ENCODE assay signal across 19 mouse cellular contexts in the genomic region with DNA sequence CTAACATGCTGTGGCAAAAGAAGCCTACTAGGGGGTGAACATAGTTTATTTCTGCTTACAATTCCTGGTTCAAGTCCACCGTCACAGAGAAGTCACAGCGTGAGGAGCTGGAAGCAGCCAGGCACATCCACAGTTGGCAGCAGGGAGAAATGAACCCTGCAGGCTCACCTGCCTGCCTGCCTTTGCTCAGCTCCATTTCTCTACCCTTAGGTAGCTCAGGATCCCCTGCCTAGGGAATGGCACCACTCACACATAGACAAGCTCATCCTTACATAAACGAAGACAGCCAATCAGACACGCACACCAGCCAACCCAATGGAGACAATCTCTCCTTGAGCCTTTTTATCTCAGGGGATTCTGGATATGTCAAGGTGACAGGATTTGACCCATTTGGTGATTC.
"Had no signal": no experiment of that assay in that cellular context is flagged by ENCODE, and none has a peak within 500 bp of the region (broad histone marks: within the 10 kb centered on the region; RNA-seq: fewer than 3 reads in every experiment).

No protein-coding gene starts in this region.

- H3K4me2 ChIP-seq: limb, embryonic 12.5 days; limb, embryonic 15.5 days; midbrain, embryonic 11.5 days; stomach, embryonic 15.5 days had no signal

- H3K27ac ChIP-seq: limb, embryonic 12.5 days; limb, embryonic 15.5 days; liver, embryonic 14.5 days; macrophage; stomach, embryonic 15.5 days had no signal

- H3K9ac ChIP-seq: limb, embryonic 12.5 days; limb, embryonic 15.5 days; liver, embryonic 14.5 days; stomach, embryonic 15.5 days had no signal

- H3K9me3 ChIP-seq: limb, embryonic 12.5 days; limb, embryonic 15.5 days; stomach, embryonic 15.5 days had no signal

- DNase-seq: kidney, adult 18-20 months; kidney, postnatal 14 days; kidney, postnatal 4 days; layer of hippocampus, adult 9-11 months; layer of hippocampus, postnatal 36 days; left cerebral cortex, postnatal 4 days; midbrain, embryonic 14.5 days; right cerebral cortex, postnatal 14 days; right cerebral cortex, postnatal 4 days; thymus, postnatal 25 days had no signal

- H3K4me3 ChIP-seq: left cerebral cortex, adult 2 months; limb, embryonic 12.5 days; limb, embryonic 15.5 days; stomach, embryonic 15.5 days had no signal

- ATAC-seq: inflammation-experienced regulatory T-cells, adult 6 months; intestine, embryonic 16.5 days had no signal

- H3K36me3 ChIP-seq: limb, embryonic 12.5 days; limb, embryonic 15.5 days; stomach, embryonic 15.5 days had no signal

- H3K27me3 ChIP-seq: stomach, embryonic 15.5 days had no signal
